Mouse (Mus musculus) hindbrain, embryonic 16.5 days (tissue): ENCODE measurements around the gene Yy1. TPM values are rescaled to one million over a fixed set of nuclear protein-coding genes. Genes with fewer than 3 reads are reported as not detected.

Experiments
- ATAC-seq: fragments of 200-750 bp; cut with Nextera tagmentation; 2 replicates; pipeline ENCODE4 v1.8.0; 2017; ENCODE audit warnings: moderate TSS enrichment, moderate library complexity
- H3K27ac ChIP-seq: fragments of 300-500 bp; sonication (generic); 2 replicates; pipeline ENCODE4 v1.5.1; 2014; ENCODE audit warnings: low read depth, mild to moderate bottlenecking, control low read depth, low read length, moderate library complexity
- H3K27me3 ChIP-seq: fragments of 300-500 bp; sonication (generic); replicated peaks from 2 replicates; pipeline ENCODE4 v1.6.1; 2014; ENCODE audit warnings: low read length; ENCODE audit not compliant: control insufficient read depth, insufficient read depth
- H3K36me3 ChIP-seq: fragments of 300-500 bp; sonication (generic); 2 replicates; pipeline ENCODE4 v1.6.1; 2014; ENCODE audit warnings: mild to moderate bottlenecking, low read length, moderate library complexity, mixed read lengths; ENCODE audit not compliant: control insufficient read depth, insufficient read depth
- H3K4me1 ChIP-seq: fragments of 300-500 bp; sonication (generic); 2 replicates; pipeline ENCODE4 v1.6.1; 2014; ENCODE audit warnings: low read depth, low read length; ENCODE audit not compliant: control insufficient read depth, insufficient read depth
- H3K4me2 ChIP-seq: fragments of 300-500 bp; sonication (generic); 2 replicates; pipeline ENCODE4 v1.6.1; 2014; ENCODE audit warnings: mild to moderate bottlenecking, low read length, control low read depth, moderate library complexity
- H3K4me3 ChIP-seq: fragments of 300-500 bp; sonication (generic); 2 replicates; pipeline ENCODE4 v1.5.1; 2014; ENCODE audit warnings: mild to moderate bottlenecking, low read length, control low read depth, moderate library complexity
- H3K9ac ChIP-seq: fragments of 300-500 bp; sonication (generic); 2 replicates; pipeline ENCODE4 v1.6.1; 2014; ENCODE audit warnings: low read depth, mild to moderate bottlenecking, control low read depth, low read length, moderate library complexity
- H3K9me3 ChIP-seq: fragments of 300-500 bp; sonication (generic); 2 replicates; pipeline ENCODE4 v1.6.1; 2014; ENCODE audit warnings: mild to moderate bottlenecking, low read length, moderate library complexity; ENCODE audit not compliant: control insufficient read depth
- WGBS: fragments of 180-500 bp; shearing (Covaris S2); extraction: QIAGEN DNeasy Blood & Tissue Kit; methylation state at CpG from one replicate; pipeline ENCODE4 v1.1.7; 2014; 5-methylcytosine and 5-hydroxymethylcytosine counted together
- polyA plus RNA-seq: library from polyadenylated mRNA; unstranded; fragments of >200 nt; fragmentation: Nextera tagmentation; extraction: Ambion mirVana; gene quantifications from 2 replicates; pipeline ENCODE4 v1.2.1, GENCODE M21; 2015

Gene Yy1
- 9.7 and 9.8 TPM in 2 replicates for polyA plus RNA-seq

GRCm38 (mm10) chr12:108792546-108793452, at the start of gene Yy1:
Gene Yy1 (plus strand): TSS chr12:108792973.
- H3K4me2 ChIP-seq = peak within 1 kb of the TSS; percentile 60
- H3K36me3 ChIP-seq = no peaks in the 10 kb centered on the region
- no peaks in the 10 kb centered on the region for H3K9me3 ChIP-seq
- WGBS = under 1% methylated on average over 94 of the region's 127 CpGs
- H3K9ac ChIP-seq = peak within 1 kb of the TSS; percentile 98
- peak within 1 kb of the TSS; percentile 62 for H3K4me3 ChIP-seq
- H3K27ac ChIP-seq = peak within 1 kb of the TSS; percentile 99
- peaks cover 30% of the 10 kb centered on the region for H3K4me1 ChIP-seq
- ATAC-seq = peak; percentile 93
- no peaks in the 10 kb centered on the region for H3K27me3 ChIP-seq

- Histone ChIP-seq H3K27me3 (no peaks in the 10 kb centered on the region), H3K4me3 (no peak overlapping the region), H3K9me3 (0 out of 2 replicates have a peak, but pooled peaks cover 3% of the 10 kb centered on the region), H3K27ac (no peak overlapping the region), H3K4me2 (no peak overlapping the region), H3K9ac (no peak overlapping the region), H3K4me1 (no peaks in the 10 kb centered on the region), H3K36me3 (no peaks in the 10 kb centered on the region)
- no peak for ATAC-seq
These were observed 46.8 kb upstream of the Yy1 start for GRCm38 (mm10) chr12:108745990-108746389.

GRCm38 (mm10) chr12:108749019-108749418, 43.8 kb upstream of the Yy1 start:
- WGBS = 66% methylated on average over 6 of the region's 6 CpGs
- no peak for ATAC-seq
- H3K27ac ChIP-seq = no peak overlapping the region

GRCm38 (mm10) chr12:108749454-108749853, 43.3 kb upstream of the Yy1 start:
- Histone ChIP-seq H3K4me1 (no peaks in the 10 kb centered on the region), H3K4me3 (no peak overlapping the region), H3K4me2 (no peak overlapping the region), H3K36me3 (no peaks in the 10 kb centered on the region), H3K9ac (no peak overlapping the region), H3K27ac (no peak overlapping the region), H3K27me3 (no peaks in the 10 kb centered on the region), H3K9me3 (0 out of 2 replicates have a peak, but pooled peaks cover 3% of the 10 kb centered on the region)
- 86% methylated on average over 9 of the region's 9 CpGs for WGBS
- no peak for ATAC-seq

More at GRCm38 (mm10) chr12:108749019-108749418, 43.8 kb upstream of the Yy1 start:
- Histone ChIP-seq H3K9ac (no peak overlapping the region), H3K27me3 (no peaks in the 10 kb centered on the region), H3K9me3 (0 out of 2 replicates have a peak, but pooled peaks cover 3% of the 10 kb centered on the region), H3K4me3 (no peak overlapping the region), H3K36me3 (no peaks in the 10 kb centered on the region), H3K4me2 (no peak overlapping the region), H3K4me1 (no peaks in the 10 kb centered on the region)

- no peak overlapping the region for H3K27ac ChIP-seq
- WGBS = 82% methylated on average over 3 of the region's 3 CpGs
These were observed 42.5 kb upstream of the Yy1 start for GRCm38 (mm10) chr12:108750226-108750625.

GRCm38 (mm10) chr12:108751790-108752189, 41.0 kb upstream of the Yy1 start:
- no peak for ATAC-seq
- no peak overlapping the region for H3K4me3 ChIP-seq
- no peaks in the 10 kb centered on the region for H3K4me1 ChIP-seq
- no peaks in the 10 kb centered on the region for H3K27me3 ChIP-seq
- H3K27ac ChIP-seq = no peak overlapping the region
- 0 out of 2 replicates have a peak, but pooled peaks cover 3% of the 10 kb centered on the region for H3K9me3 ChIP-seq
- WGBS = 41% methylated on average over 9 of the region's 9 CpGs
- H3K4me2 ChIP-seq = no peak overlapping the region
- no peaks in the 10 kb centered on the region for H3K36me3 ChIP-seq
- no peak overlapping the region for H3K9ac ChIP-seq

More at GRCm38 (mm10) chr12:108750226-108750625, 42.5 kb upstream of the Yy1 start:
- Histone ChIP-seq H3K4me2 (no peak overlapping the region), H3K4me1 (no peaks in the 10 kb centered on the region), H3K9me3 (0 out of 2 replicates have a peak, but pooled peaks cover 3% of the 10 kb centered on the region), H3K9ac (no peak overlapping the region), H3K36me3 (no peaks in the 10 kb centered on the region), H3K27me3 (no peaks in the 10 kb centered on the region), H3K4me3 (no peak overlapping the region)
- no peak for ATAC-seq

GRCm38 (mm10) chr12:108755141-108755540, 37.6 kb upstream of the Yy1 start:
- no peak for ATAC-seq
- no peak overlapping the region for H3K9ac ChIP-seq
- no peaks in the 10 kb centered on the region for H3K4me1 ChIP-seq
- H3K4me3 ChIP-seq = no peak overlapping the region
- H3K4me2 ChIP-seq = no peak overlapping the region
- H3K27ac ChIP-seq = no peak overlapping the region
- no peaks in the 10 kb centered on the region for H3K27me3 ChIP-seq
- no peaks in the 10 kb centered on the region for H3K36me3 ChIP-seq
- WGBS = 86% methylated on average over 21 of the region's 21 CpGs
- H3K9me3 ChIP-seq = no peaks in the 10 kb centered on the region

- H3K9ac ChIP-seq = no peak overlapping the region
- 89% methylated on average over 10 of the region's 10 CpGs for WGBS
- no peak overlapping the region for H3K4me2 ChIP-seq
- no peak overlapping the region for H3K27ac ChIP-seq
- no peak overlapping the region for H3K4me3 ChIP-seq
- H3K9me3 ChIP-seq = no peaks in the 10 kb centered on the region
- no peaks in the 10 kb centered on the region for H3K27me3 ChIP-seq
- no peaks in the 10 kb centered on the region for H3K4me1 ChIP-seq
- H3K36me3 ChIP-seq = no peaks in the 10 kb centered on the region
- ATAC-seq = no peak
These were observed 36.2 kb upstream of the Yy1 start for GRCm38 (mm10) chr12:108756611-108757010.

GRCm38 (mm10) chr12:108757717-108758257, 35.0 kb upstream of the Yy1 start:
- no peaks in the 10 kb centered on the region for H3K36me3 ChIP-seq
- no peaks in the 10 kb centered on the region for H3K4me1 ChIP-seq
- peak overlapping the region; percentile 50 for H3K27ac ChIP-seq
- H3K27me3 ChIP-seq = no peaks in the 10 kb centered on the region
- peak; percentile 99 for ATAC-seq
- peak overlapping the region; percentile 82 for H3K9ac ChIP-seq
- WGBS = under 1% methylated on average over 32 of the region's 41 CpGs
- H3K4me2 ChIP-seq = peak overlapping the region; percentile 84
- H3K4me3 ChIP-seq = peak overlapping the region; percentile 71
- no peaks in the 10 kb centered on the region for H3K9me3 ChIP-seq
